Mouse (Mus musculus): ENCODE data around the gene Gm5136. TPM values are rescaled to one million over a fixed set of nuclear protein-coding genes. Genes with fewer than 3 reads are reported as not detected.

Gm5136 gene
- polyA plus RNA-seq, 1 experiment from 2014 or later: not detected

DNA sequence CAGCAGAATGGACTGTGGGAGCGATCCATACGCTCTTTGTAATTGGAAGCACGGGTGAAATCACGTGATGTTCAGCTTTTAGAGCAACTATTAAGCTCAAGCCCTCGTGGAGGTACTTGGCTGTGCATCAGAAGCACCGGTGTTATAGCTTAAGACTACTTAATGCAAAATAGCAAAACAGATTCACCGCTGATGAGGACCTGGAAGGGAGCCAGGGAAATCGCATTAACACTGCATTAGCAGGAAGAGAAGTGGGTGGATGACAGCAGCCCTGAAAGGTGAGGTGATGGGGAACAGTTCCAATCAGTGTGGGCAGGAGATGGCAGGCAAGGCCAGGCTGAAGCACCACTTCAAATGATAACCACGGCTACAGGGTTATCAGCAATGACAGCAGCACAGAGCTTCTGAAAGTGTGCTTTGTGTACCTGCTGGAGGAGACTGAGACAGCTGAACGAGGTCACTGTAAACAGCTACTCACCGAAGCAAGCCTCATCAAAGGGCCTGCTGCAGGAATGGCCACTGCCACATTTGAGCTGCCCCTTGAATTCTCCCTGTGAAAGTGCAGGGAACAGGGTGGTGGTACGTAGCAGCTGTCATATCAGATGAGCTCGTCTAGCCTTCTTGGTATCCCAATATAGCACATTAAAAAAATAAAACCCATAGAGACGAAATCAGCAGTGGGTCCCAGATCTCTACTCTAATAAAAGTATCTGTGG, 20.1 kb downstream of the Gm5136 start:
- H3K27me3 ChIP-seq: no peaks in the 10 kb centered on the region
- H3K36me3 ChIP-seq: no peaks in the 10 kb centered on the region
- no peaks in the 10 kb centered on the region for H3K4me1 ChIP-seq
- 70% methylated on average over 14 of the region's 14 CpGs for WGBS
- no peak overlapping the region for H3K27ac ChIP-seq
- no peak for ATAC-seq (replicated peaks; ENCODE audit: low FRiP score)
- no peak overlapping the region for H3K4me2 ChIP-seq
- no peak overlapping the region for H3K4me3 ChIP-seq (replicated peaks)
- no peak overlapping the region for H3K9ac ChIP-seq
- no peaks in the 10 kb centered on the region for H3K9me3 ChIP-seq (replicated peaks)

GRCm38 (mm10) chr10:108677053-108677452, 22.9 kb downstream of the Gm5136 start:
- Histone ChIP-seq H3K9ac (no peak overlapping the region), H3K4me3 (replicated peaks) (no peak overlapping the region), H3K36me3 (no peaks in the 10 kb centered on the region), H3K4me2 (no peak overlapping the region), H3K9me3 (replicated peaks) (no peaks in the 10 kb centered on the region), H3K27ac (no peak overlapping the region), H3K4me1 (no peaks in the 10 kb centered on the region), H3K27me3 (no peaks in the 10 kb centered on the region)
- ATAC-seq (replicated peaks; ENCODE audit: low FRiP score): no peak
- 86% methylated on average over 8 of the region's 8 CpGs for WGBS

DNA sequence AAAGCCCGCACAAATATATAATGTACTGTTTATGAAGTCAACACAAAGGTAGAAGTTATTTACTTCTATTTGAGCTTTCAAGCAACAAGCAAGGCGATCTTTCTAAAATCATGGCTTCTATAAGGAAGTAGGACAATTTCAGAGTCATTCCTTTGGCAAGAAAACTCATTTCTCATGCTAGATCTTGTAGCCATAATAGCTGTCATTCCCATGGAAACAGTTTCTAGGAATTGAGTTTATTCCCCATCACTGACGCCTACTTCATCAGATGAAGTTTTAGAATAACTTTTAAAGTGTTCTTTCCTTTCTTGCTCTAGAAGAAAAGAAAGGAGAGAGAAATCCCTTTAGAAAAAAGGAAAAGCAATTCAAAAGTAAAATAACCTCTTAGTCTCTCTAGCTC, 31.0 kb downstream of the Gm5136 start:
- Histone ChIP-seq H3K4me3 (replicated peaks) (no peak overlapping the region), H3K4me1 (no peaks in the 10 kb centered on the region), H3K9ac (no peak overlapping the region), H3K36me3 (no peaks in the 10 kb centered on the region), H3K4me2 (no peak overlapping the region), H3K27me3 (no peaks in the 10 kb centered on the region), H3K27ac (no peak overlapping the region), H3K9me3 (replicated peaks) (no peaks in the 10 kb centered on the region)
- 86% methylated on average over 3 of the region's 3 CpGs for WGBS
- ATAC-seq (replicated peaks; ENCODE audit: low FRiP score): no peak

DNA sequence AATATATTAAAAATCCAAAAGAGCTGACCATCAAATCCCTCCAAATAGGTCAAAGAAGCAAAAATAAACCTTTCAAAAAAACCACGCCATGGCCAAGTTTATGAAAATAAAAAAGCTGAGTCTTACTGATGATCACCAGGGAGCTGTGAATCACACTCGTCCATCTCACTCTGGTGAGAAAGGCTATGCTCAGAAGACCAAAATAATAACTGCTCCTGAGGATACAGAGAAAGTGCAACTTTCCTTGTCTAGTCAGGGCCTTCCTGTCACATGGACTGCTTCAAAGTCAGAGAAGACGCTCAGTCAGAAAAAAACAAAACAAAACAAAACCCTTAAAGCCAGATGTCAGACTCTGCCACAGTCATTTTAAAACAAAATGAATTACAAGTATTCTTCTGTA, 39.7 kb downstream of the Gm5136 start:
- Histone ChIP-seq H3K27ac (no peak overlapping the region), H3K36me3 (no peaks in the 10 kb centered on the region), H3K4me3 (replicated peaks) (no peak overlapping the region), H3K4me2 (no peak overlapping the region), H3K9ac (no peak overlapping the region), H3K9me3 (replicated peaks) (no peaks in the 10 kb centered on the region), H3K27me3 (no peaks in the 10 kb centered on the region), H3K4me1 (no peaks in the 10 kb centered on the region)
- WGBS: 50% methylated on average over 3 of the region's 3 CpGs
- ATAC-seq (replicated peaks; ENCODE audit: low FRiP score): no peak

DNA sequence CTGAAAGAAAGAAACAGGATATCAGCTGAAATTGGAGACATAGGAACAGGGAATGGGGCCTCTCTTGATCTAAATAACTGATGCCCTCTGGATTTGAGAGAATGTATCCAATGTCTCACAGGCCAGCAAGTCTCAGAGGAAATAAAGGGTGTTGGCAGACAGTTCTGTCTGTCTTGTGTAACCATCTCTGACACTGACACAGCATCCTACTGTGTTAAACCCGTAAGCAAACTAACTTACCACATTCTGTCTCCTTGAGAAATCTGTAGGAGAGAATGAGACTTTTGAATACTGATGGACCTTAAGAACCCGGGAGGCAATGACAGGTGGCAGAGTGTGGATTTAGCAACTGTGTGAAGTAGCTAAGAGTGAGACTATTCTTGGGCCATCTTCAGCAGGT, 41.7 kb downstream of the Gm5136 start:
- Histone ChIP-seq H3K9me3 (replicated peaks) (no peaks in the 10 kb centered on the region), H3K4me1 (no peaks in the 10 kb centered on the region), H3K27me3 (no peaks in the 10 kb centered on the region), H3K4me2 (no peak overlapping the region), H3K9ac (no peak overlapping the region), H3K27ac (no peak overlapping the region), H3K4me3 (replicated peaks) (no peak overlapping the region), H3K36me3 (no peaks in the 10 kb centered on the region)
- WGBS: 71% methylated on average over 2 of the region's 2 CpGs
- ATAC-seq (replicated peaks; ENCODE audit: low FRiP score): no peak

DNA sequence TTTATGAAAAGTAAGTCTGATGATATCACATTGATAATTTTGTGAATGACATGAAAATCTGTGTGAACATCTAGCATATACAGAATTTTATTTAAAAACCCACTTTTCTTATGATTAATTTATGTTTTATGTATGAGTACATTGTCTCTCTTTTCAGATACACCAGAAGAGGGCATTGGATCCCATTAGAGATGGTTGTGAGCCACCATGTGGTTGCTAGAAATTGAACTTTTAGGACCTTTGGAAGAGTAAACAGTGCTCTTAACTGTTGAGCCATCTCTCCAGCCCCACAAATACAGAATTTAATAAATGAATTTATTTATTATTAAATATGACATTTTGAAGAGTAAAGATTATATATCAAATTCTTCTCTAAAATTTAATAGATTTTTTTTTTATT, 42.3 kb downstream of the Gm5136 start:
- H3K27ac ChIP-seq: no peak overlapping the region
- no peaks in the 10 kb centered on the region for H3K36me3 ChIP-seq
- ATAC-seq (replicated peaks; ENCODE audit: low FRiP score): no peak
- 0 out of 2 replicates have a peak, but pooled peaks cover 4% of the 10 kb centered on the region for H3K4me1 ChIP-seq
- no peaks in the 10 kb centered on the region for H3K9me3 ChIP-seq (replicated peaks)
- H3K4me3 ChIP-seq (replicated peaks): no peak overlapping the region
- H3K27me3 ChIP-seq: no peaks in the 10 kb centered on the region
- no peak overlapping the region for H3K4me2 ChIP-seq
- H3K9ac ChIP-seq: no peak overlapping the region

DNA sequence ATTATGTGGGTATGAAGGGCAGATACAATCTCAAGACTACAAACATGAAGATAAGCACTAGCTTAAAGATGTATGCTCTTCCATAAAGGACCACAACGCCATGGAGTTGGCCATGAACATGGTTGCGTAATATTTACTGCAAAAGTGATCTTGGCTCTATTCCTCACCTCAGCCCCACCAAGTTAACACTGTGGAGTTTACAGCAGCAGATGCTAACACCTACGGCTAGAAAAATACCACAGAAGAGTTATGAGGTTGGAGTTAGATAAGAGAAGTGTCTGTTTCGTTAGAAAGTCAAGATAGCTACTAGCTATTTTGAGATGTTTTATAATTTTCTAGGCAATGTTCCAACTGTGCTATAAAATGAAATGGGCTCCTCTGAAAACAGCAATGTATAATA, 43.1 kb downstream of the Gm5136 start:
- Histone ChIP-seq H3K4me1 (0 out of 2 replicates have a peak, but pooled peaks cover 4% of the 10 kb centered on the region), H3K9me3 (replicated peaks) (no peaks in the 10 kb centered on the region), H3K27me3 (no peaks in the 10 kb centered on the region), H3K9ac (no peak overlapping the region), H3K27ac (no peak overlapping the region), H3K4me2 (no peak overlapping the region), H3K36me3 (no peaks in the 10 kb centered on the region), H3K4me3 (replicated peaks) (no peak overlapping the region)
- 76% methylated on average over 4 of the region's 4 CpGs for WGBS
- no peak for ATAC-seq (replicated peaks; ENCODE audit: low FRiP score)

- no peaks in the 10 kb centered on the region for H3K27me3 ChIP-seq
These were observed 44.9 kb downstream of the Gm5136 start for GRCm38 (mm10) chr10:108655074-108655473.

DNA sequence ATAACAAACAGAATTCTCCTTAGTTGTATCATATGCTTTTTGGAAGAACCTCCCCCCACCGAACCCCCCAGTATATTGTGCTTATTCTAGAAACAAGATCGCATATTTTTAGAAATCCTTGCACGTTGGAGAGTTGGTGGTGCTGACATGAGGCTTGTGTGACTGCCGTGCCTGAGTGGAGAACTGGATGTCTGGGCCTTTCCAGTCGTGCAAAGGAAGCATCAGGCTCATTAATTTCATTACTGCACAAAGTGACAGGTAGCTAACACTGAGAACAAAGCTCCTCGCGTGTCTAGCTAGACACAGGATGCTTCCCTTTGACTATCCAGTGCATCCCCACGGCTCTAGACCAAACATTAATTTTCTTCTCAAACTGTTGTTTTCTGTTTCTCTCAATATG, 47.1 kb downstream of the Gm5136 start:
- Histone ChIP-seq H3K4me3 (replicated peaks) (no peak overlapping the region), H3K36me3 (no peaks in the 10 kb centered on the region), H3K4me2 (no peak overlapping the region), H3K4me1 (0 out of 2 replicates have a peak, but pooled peaks cover 4% of the 10 kb centered on the region), H3K9me3 (replicated peaks) (no peaks in the 10 kb centered on the region), H3K27ac (no peak overlapping the region), H3K27me3 (no peaks in the 10 kb centered on the region), H3K9ac (no peak overlapping the region)
- WGBS: 27% methylated on average over 8 of the region's 8 CpGs
- ATAC-seq (replicated peaks; ENCODE audit: low FRiP score): peak; percentile 73; the same call in 1 of the 2 replicates

More at GRCm38 (mm10) chr10:108655074-108655473, 44.9 kb downstream of the Gm5136 start:
- ATAC-seq (replicated peaks; ENCODE audit: low FRiP score): no peak
- Histone ChIP-seq H3K4me2 (no peak overlapping the region), H3K9me3 (replicated peaks) (no peaks in the 10 kb centered on the region), H3K4me3 (replicated peaks) (no peak overlapping the region), H3K27ac (no peak overlapping the region), H3K36me3 (no peaks in the 10 kb centered on the region), H3K4me1 (0 out of 2 replicates have a peak, but pooled peaks cover 4% of the 10 kb centered on the region), H3K9ac (no peak overlapping the region)
- 93% methylated on average over 11 of the region's 11 CpGs for WGBS

- H3K9ac ChIP-seq: no peak overlapping the region
- no peak overlapping the region for H3K4me2 ChIP-seq
- H3K4me1 ChIP-seq: 0 out of 2 replicates have a peak, but pooled peaks cover 4% of the 10 kb centered on the region
- no peaks in the 10 kb centered on the region for H3K9me3 ChIP-seq (replicated peaks)
- WGBS: 82% methylated on average over 8 of the region's 8 CpGs
- H3K4me3 ChIP-seq (replicated peaks): no peak overlapping the region
- ATAC-seq (replicated peaks; ENCODE audit: low FRiP score): no peak
- no peaks in the 10 kb centered on the region for H3K27me3 ChIP-seq
- no peaks in the 10 kb centered on the region for H3K36me3 ChIP-seq
- H3K27ac ChIP-seq: no peak overlapping the region
These were observed 47.9 kb downstream of the Gm5136 start for GRCm38 (mm10) chr10:108652066-108652465.

GRCm38 (mm10) chr10:108649174-108649573, 50.8 kb downstream of the Gm5136 start:
- Histone ChIP-seq H3K4me2 (no peak overlapping the region), H3K36me3 (no peaks in the 10 kb centered on the region), H3K4me1 (0 out of 2 replicates have a peak, but pooled peaks cover 4% of the 10 kb centered on the region), H3K4me3 (replicated peaks) (no peak overlapping the region), H3K9ac (no peak overlapping the region), H3K27me3 (no peaks in the 10 kb centered on the region), H3K9me3 (replicated peaks) (no peaks in the 10 kb centered on the region), H3K27ac (no peak overlapping the region)
- WGBS: 74% methylated on average over 7 of the region's 7 CpGs
- ATAC-seq (replicated peaks; ENCODE audit: low FRiP score): no peak

Data from kidney, embryonic 15.5 days (tissue).